Mouse (Mus musculus) C2C12 (cell line): ENCODE measurements around the gene Chrnb1. TPM values are rescaled to one million over a fixed set of nuclear protein-coding genes. Genes with fewer than 3 reads are reported as not detected.

ENCODE experiments used
- H3K27me3 ChIP-seq: one replicate; pipeline ENCODE4 v1.6.1; 2011; ENCODE audit not compliant: control insufficient read depth, insufficient read depth, insufficient read length
- H3K36me3 ChIP-seq: one replicate; pipeline ENCODE4 v1.6.1; 2011; ENCODE audit not compliant: control insufficient read depth, insufficient read depth
- H3K4me3 ChIP-seq: one replicate; pipeline ENCODE4 v1.5.1; 2011; ENCODE audit warnings: mild to moderate bottlenecking, control low read depth; ENCODE audit not compliant: poor library complexity, insufficient read depth, severe bottlenecking
- H3K79me2 ChIP-seq: one replicate; pipeline ENCODE4 v1.6.1; 2011; ENCODE audit not compliant: control insufficient read depth, insufficient read depth
- H3K79me3 ChIP-seq: one replicate; pipeline ENCODE4 v1.6.1; 2011; ENCODE audit warnings: low read depth, control low read depth
- H3ac ChIP-seq: one replicate; pipeline ENCODE3; 2011; ENCODE audit warnings: low read depth; ENCODE audit not compliant: control insufficient read depth, insufficient read length
- CEBPB ChIP-seq: IDR thresholded peaks from one replicate; pipeline ENCODE4 v1.6.1; 2011; ENCODE audit warnings: low read depth, mild to moderate bottlenecking, control low read depth, moderate library complexity
- CTCF ChIP-seq: IDR thresholded peaks from one replicate; pipeline ENCODE4 v1.5.1; 2011; ENCODE audit not compliant: control insufficient read depth, insufficient read depth, insufficient read length
- FOSL1 ChIP-seq: IDR thresholded peaks from one replicate; pipeline ENCODE4 v1.8.0; 2011; ENCODE audit warnings: mild to moderate bottlenecking, low read length; ENCODE audit not compliant: poor library complexity, insufficient read depth, severe bottlenecking
- MAX ChIP-seq: IDR thresholded peaks from one replicate; pipeline ENCODE4 v1.6.1; 2011; ENCODE audit warnings: mild to moderate bottlenecking, control low read depth
- MYOD1 ChIP-seq: IDR thresholded peaks from one replicate; pipeline ENCODE4 v1.6.1; 2011; ENCODE audit warnings: low read depth; ENCODE audit not compliant: control insufficient read depth, insufficient read length
- MYOG ChIP-seq: IDR thresholded peaks from one replicate; pipeline ENCODE4 v1.6.1; 2011; ENCODE audit not compliant: control insufficient read depth, insufficient read length; ENCODE audit errors: extremely low read depth
- USF1 ChIP-seq: IDR thresholded peaks from one replicate; pipeline ENCODE4 v1.6.1; 2011; ENCODE audit warnings: low read depth, mild to moderate bottlenecking, control low read depth, moderate library complexity
- polyA plus RNA-seq: library from polyadenylated mRNA; unstranded; fragments of >200 nt; fragmentation: generic; extraction: Trizol; gene quantifications from one replicate; pipeline ENCODE4 v1.2.1, GENCODE M21; 2012; ENCODE audit warnings: missing spikeins

The Chrnb1 gene
- polyA plus RNA-seq, 1 experiment = 37.7 TPM

GRCm38 (mm10) chr11:69801379-69801977 is 5.7 kb upstream of the Chrnb1 start, which contains the start of gene Fgf11:
Fgf11 (minus strand) TSS chr11:69801857.
- no peaks in the 10 kb centered on the region for H3K79me2 ChIP-seq
- H3K4me3 ChIP-seq = peak within 1 kb of the TSS; percentile 34
- no peaks in the 10 kb centered on the region for H3K36me3 ChIP-seq
- H3K27me3 ChIP-seq = no peaks in the 10 kb centered on the region
- peak within 1 kb of the TSS; percentile 90 for H3ac ChIP-seq
- no peaks in the 10 kb centered on the region for H3K79me3 ChIP-seq
- TF ChIP-seq CTCF (no peak), MYOD1 (no peak), CEBPB (no peak), MYOG (no peak), USF1 (no peak), MAX (no peak), FOSL1 (no peak)

DNA sequence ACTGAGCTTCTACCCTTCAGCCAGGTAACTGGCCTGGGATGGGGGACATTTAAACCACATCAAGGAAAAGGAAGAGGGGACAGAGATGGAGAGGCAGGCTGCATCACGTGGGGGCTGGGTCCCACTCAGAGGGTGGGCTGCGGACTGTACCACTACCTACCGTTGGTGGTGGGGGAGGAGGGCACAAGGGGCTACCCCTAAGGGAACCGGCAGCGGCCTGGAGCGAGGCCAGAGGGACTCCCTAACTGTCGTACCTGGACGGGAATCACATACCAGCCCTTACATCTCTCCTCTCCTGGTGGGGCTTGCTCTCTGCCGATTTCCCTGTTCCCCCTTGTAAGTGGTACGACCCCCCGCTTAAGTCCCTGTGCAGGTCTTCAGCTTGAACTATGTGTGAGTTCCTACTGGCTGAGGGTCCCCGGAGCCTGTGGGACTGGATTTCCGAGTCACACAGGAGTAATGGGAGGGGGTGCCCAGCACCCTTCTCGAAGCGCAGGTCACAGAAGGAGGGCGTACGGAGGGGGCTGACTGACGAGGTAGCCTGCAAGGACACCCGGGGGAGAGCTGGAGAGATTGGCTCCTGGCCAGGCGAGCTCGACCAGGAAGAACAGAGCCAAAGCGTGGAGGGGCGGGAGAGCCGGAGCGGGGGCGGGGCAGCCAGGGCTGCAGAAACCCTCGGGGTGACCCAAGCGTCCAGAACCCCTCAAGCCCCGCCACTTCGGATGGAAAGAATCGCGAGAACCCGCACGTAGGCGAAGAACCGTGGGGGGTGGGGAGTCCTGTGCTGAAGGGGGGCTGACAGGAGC is 4.9 kb upstream of the Chrnb1 start:
- peak overlapping the region; percentile 58 for H3ac ChIP-seq
- H3K4me3 ChIP-seq = peak overlapping the region; percentile 2
- H3K36me3 ChIP-seq = no peaks in the 10 kb centered on the region
- H3K79me3 ChIP-seq = no peaks in the 10 kb centered on the region
- no peaks in the 10 kb centered on the region for H3K27me3 ChIP-seq
- no peaks in the 10 kb centered on the region for H3K79me2 ChIP-seq
- TF ChIP-seq MYOG = no peak
- no peak for TF ChIP-seq FOSL1
- TF ChIP-seq MAX = no peak
- no peak for TF ChIP-seq CEBPB
- TF ChIP-seq USF1 = peak; percentile 36
- TF ChIP-seq CTCF = no peak
- no peak for TF ChIP-seq MYOD1

DNA sequence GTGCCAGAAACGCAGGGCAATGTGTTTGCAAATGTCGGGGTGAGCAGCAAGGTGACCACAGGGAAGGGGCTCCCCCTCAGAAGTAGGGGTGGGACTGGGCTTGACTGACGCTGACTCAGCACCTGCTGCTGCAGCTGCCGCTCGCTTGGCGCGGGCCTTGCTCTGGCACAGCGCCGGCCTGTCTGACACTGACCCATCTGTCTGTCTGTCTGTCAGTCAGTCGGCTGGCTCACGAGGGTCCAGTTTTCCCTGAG is 4.3 kb upstream of the Chrnb1 start:
- Histone ChIP-seq H3K79me2 (no peaks in the 10 kb centered on the region), H3K4me3 (peak overlapping the region; percentile 2), H3ac (no peak overlapping the region), H3K79me3 (no peaks in the 10 kb centered on the region), H3K27me3 (no peaks in the 10 kb centered on the region), H3K36me3 (no peaks in the 10 kb centered on the region)
- peak; percentile 83 for TF ChIP-seq MYOD1
- TF ChIP-seq FOSL1 = no peak

DNA sequence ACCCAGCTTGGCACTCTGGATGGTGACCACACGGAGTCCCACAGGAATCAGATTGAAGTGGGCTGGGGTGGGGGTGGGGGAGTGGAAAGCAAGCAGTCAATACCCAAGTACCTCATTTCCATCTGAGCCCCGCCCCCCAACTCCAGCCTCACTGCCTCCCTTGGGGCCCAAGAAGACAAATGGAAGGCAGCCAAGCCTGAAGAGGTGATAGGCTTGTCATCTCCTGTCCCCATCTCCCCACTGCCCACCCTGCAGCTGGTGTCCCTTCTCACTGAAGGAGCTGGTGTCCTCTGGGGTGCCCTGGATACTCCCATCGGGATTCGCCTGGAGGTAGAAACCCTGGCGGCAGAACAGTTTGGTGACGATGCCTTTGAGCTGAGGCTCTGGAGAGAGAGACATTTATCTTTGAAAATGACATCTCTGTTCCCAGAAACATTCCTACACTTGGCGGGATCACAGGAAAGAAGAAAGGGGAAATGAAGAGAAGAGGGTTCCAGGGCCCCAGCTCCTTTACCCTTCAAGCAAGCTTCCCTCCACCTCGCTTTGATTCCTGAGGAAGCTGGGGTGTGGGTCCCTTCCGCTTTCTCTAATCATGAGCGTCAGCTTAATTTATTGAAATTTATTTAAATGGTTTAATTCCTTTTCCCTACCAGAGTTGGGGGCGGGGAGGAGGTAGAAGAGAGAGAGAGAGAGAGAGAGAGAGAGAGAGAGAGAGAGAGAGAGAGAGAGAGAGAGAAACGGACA is 3.8 kb upstream of the Chrnb1 start:
- H3K36me3 ChIP-seq = no peaks in the 10 kb centered on the region
- H3K79me2 ChIP-seq = no peaks in the 10 kb centered on the region
- no peaks in the 10 kb centered on the region for H3K27me3 ChIP-seq
- TF ChIP-seq MYOD1 (no peak), FOSL1 (no peak), CEBPB (no peak), USF1 (no peak), CTCF (no peak), MAX (no peak), MYOG (no peak)
- H3K79me3 ChIP-seq = no peaks in the 10 kb centered on the region
- H3K4me3 ChIP-seq = peak overlapping the region; percentile 2
- H3ac ChIP-seq = no peak overlapping the region

GRCm38 (mm10) chr11:69797924-69798323 is 2.2 kb upstream of the Chrnb1 start:
- H3K79me2 ChIP-seq = no peaks in the 10 kb centered on the region
- no peak overlapping the region for H3K4me3 ChIP-seq
- H3K36me3 ChIP-seq = peaks cover 6% of the 10 kb centered on the region
- H3ac ChIP-seq = no peak overlapping the region
- no peaks in the 10 kb centered on the region for H3K27me3 ChIP-seq
- H3K79me3 ChIP-seq = no peaks in the 10 kb centered on the region
- TF ChIP-seq FOSL1 (peak; percentile 27), MAX (no peak), CTCF (no peak), CEBPB (peak; percentile 68), USF1 (no peak), MYOD1 (peak; percentile 61), MYOG (no peak)
